Mouse (Mus musculus): Measurements from ENCODE around the gene Ccnd2. TPM values are rescaled to one million over a fixed set of nuclear protein-coding genes. Genes with fewer than 3 reads are reported as not detected.

Ccnd2 gene
- 41.2 and 46.1 TPM in 2 replicates for polyA plus RNA-seq (2015; fragmentation: Nextera tagmentation; extraction: Ambion mirVana)

DNA sequence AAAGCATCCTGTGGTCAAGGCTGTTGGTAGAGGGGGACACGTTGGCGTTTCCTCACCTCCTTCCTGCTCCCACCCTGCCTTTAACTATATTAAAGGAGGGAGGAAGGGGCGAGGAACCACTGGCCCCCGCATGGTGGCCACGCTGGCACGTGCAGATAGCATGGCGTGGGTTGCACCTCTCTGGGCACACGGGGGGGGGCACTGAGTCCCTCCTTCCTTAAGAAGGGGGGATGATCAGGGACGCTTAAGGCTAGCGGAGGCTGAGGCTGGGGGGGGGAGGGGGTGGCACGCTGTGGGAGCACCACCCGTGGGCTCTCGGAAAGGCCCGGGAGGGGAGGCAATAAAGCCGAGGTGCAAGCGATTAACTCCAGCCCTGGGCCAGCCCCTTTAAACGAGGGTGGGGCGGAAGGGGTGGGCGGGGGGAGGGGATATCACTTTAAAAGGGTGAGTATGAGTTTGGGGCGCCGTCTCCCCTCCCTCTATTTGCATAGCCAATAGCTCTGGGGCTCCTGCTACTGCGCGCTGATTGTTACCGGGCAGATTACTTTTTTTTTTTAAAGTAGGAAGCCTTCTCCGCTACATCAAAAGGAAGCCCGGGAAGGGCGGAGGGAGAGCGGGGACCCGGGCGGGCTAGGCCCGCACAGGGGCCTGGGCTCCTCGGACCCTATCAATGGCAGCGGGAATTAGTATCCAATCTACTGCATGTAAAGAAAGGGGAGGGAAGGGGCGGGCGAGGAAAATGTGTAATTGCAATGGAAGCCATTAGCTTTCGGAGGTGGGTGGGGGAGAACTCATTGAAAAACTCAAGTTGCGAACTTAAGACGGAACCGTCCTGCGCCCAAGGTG lies at the start of gene Ccnd2:
Gene Ccnd2, minus strand, starts transcription at position 88 of the 846 bp plus-strand sequence.
- Histone ChIP-seq H3K9ac (ENCODE audit: low read depth, low read length) (peak within 1 kb of the TSS; percentile 45), H3K4me1 (ENCODE audit: control insufficient read depth, low read depth, low read length) (peaks cover 49% of the 10 kb centered on the region), H3K27ac (ENCODE audit: low read length) (peak within 1 kb of the TSS; percentile 74), H3K4me3 (ENCODE audit: low read depth, low read length) (peak within 1 kb of the TSS; percentile 62), H3K9me3 (replicated peaks; ENCODE audit: control insufficient read depth, low read length) (no peaks in the 10 kb centered on the region), H3K4me2 (ENCODE audit: low read depth, low read length) (peak within 1 kb of the TSS; percentile 82), H3K36me3 (ENCODE audit: control insufficient read depth, insufficient read depth) (no peaks in the 10 kb centered on the region), H3K27me3 (ENCODE audit: control insufficient read depth, insufficient read depth, low read depth, low read length) (peaks cover 88% of the 10 kb centered on the region)
- WGBS (ENCODE audit: insufficient replicate concordance), result under 1% methylated on average over 38 of the region's 40 CpGs
- peak; percentile 71 for ATAC-seq (ENCODE audit: low read depth)

DNA sequence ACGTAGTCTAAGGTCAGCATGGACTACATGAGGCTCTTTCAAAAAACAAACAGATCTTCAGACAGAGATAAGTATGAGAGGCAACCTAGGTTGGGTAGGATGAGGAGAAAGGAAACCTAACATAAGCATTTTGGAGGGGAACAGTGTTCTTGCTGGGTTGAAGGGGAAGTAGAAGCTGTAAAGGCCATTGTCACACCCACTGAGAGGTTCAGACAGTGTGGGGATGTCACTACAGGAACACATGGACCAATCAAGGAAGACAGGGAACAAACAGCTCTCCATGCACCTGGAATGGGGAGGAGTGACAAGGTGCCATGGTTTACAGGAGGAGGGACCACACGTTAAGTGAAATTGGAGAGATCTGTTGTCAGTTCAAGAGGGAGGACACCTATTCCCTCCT lies 45.0 kb upstream of the Ccnd2 start:
- 59% methylated on average over 2 of the region's 2 CpGs for whole genome bisulfite sequencing (ENCODE audit: insufficient replicate concordance)
- Histone ChIP-seq H3K27me3 (ENCODE audit: control insufficient read depth, insufficient read depth, low read depth, low read length) (no peaks in the 10 kb centered on the region), H3K4me1 (ENCODE audit: control insufficient read depth, low read depth, low read length) (no peaks in the 10 kb centered on the region), H3K4me2 (ENCODE audit: low read depth, low read length) (no peak overlapping the region), H3K9ac (ENCODE audit: low read depth, low read length) (no peak overlapping the region), H3K36me3 (ENCODE audit: control insufficient read depth, insufficient read depth) (no peaks in the 10 kb centered on the region), H3K9me3 (replicated peaks; ENCODE audit: control insufficient read depth, low read length) (no peaks in the 10 kb centered on the region), H3K27ac (ENCODE audit: low read length) (no peak overlapping the region), H3K4me3 (ENCODE audit: low read depth, low read length) (no peak overlapping the region)
- no peak for ATAC-seq (ENCODE audit: low read depth)

DNA sequence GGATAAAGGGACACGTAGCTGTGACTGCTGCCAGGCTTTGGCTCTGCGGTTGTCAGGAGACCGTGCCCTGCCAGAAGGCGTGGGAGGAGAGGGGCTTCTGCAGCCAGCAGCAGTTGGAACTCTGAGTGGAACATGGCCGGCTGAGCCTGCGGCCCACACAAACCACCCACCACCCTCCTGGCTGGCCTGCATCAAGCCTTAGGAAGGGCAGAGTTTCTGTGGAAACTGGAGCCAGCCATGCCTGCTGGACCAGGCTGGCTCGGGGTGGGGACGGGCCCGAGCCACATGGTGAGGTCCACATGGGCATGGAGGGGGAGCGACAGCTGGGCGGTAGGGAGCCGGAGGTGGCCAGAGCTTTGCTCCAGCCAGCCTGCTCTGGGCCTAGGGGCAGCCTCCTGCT lies 29.3 kb upstream of the Ccnd2 start:
- no peak overlapping the region for H3K4me3 ChIP-seq (ENCODE audit: low read depth, low read length)
- no peak for ATAC-seq (ENCODE audit: low read depth)
- no peak overlapping the region for H3K4me2 ChIP-seq (ENCODE audit: low read depth, low read length)
- H3K4me1 ChIP-seq (ENCODE audit: control insufficient read depth, low read depth, low read length), result no peaks in the 10 kb centered on the region
- no peaks in the 10 kb centered on the region for H3K9me3 ChIP-seq (replicated peaks; ENCODE audit: control insufficient read depth, low read length)
- no peaks in the 10 kb centered on the region for H3K36me3 ChIP-seq (ENCODE audit: control insufficient read depth, insufficient read depth)
- 68% methylated on average over 12 of the region's 12 CpGs for WGBS (ENCODE audit: insufficient replicate concordance)
- no peak overlapping the region for H3K9ac ChIP-seq (ENCODE audit: low read depth, low read length)
- H3K27me3 ChIP-seq (ENCODE audit: control insufficient read depth, insufficient read depth, low read depth, low read length), result no peaks in the 10 kb centered on the region
- H3K27ac ChIP-seq (ENCODE audit: low read length), result no peak overlapping the region

DNA sequence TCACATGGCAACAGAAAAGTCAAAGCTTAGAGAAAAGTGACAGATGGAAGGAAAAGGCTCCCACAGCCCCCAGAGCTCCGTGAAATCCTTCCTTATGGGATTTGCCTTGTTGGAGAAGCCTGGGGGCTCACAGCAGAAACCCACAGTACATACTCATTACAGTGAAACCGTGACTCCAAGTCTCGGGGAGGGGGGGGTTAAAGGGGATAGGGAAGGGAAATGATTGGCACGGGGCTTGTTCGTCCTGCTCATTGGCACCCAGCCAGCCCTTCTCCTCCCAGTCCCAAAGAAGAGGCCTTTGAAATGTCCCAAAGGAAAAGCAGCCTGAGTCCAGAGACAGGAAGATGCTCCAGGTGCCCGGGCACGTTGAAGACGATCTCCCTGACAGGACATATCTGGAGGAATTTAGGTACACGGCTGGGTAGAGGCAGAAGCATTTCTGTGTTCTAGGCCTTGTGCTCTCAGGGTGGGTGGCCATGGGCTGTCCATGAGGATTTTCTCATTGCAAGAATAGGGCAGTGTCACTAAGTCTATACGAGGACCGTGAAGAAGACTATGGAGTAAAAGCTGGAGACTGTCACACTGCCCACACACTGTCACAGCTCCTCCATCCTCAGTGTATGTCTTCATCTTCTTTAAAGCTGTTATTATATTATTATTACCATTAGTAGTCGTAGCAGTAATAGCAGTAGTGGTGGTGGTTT lies 27.2 kb upstream of the Ccnd2 start:
- Histone ChIP-seq H3K27ac (ENCODE audit: low read length) (no peak overlapping the region), H3K4me2 (ENCODE audit: low read depth, low read length) (no peak overlapping the region), H3K4me1 (ENCODE audit: control insufficient read depth, low read depth, low read length) (no peaks in the 10 kb centered on the region), H3K27me3 (ENCODE audit: control insufficient read depth, insufficient read depth, low read depth, low read length) (no peaks in the 10 kb centered on the region), H3K4me3 (ENCODE audit: low read depth, low read length) (no peak overlapping the region), H3K36me3 (ENCODE audit: control insufficient read depth, insufficient read depth) (no peaks in the 10 kb centered on the region), H3K9me3 (replicated peaks; ENCODE audit: control insufficient read depth, low read length) (no peaks in the 10 kb centered on the region), H3K9ac (ENCODE audit: low read depth, low read length) (no peak overlapping the region)
- WGBS (ENCODE audit: insufficient replicate concordance), result 66% methylated on average over 12 of the region's 12 CpGs
- ATAC-seq (ENCODE audit: low read depth), result no peak

DNA sequence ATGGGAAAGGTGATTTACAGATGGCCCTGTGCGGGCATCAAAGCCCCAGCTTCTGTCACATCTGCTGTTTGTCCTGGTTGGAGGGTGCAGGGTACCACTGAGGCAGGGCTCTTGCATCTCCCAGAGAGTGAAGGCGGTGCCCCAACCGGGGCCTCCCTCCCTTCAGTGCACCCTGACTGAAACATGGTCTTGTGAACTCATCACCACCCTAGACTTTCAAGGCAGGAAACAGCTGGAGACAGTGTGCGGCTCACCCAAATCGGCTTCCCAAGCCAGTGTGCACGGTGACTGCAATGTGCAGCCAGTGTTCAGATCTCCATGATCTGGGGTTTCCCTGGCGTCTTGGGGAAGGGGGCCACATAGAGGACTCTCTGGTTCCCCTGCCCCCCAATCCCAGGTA lies 26.0 kb upstream of the Ccnd2 start:
- Histone ChIP-seq H3K27me3 (ENCODE audit: control insufficient read depth, insufficient read depth, low read depth, low read length) (no peaks in the 10 kb centered on the region), H3K4me1 (ENCODE audit: control insufficient read depth, low read depth, low read length) (no peaks in the 10 kb centered on the region), H3K9me3 (replicated peaks; ENCODE audit: control insufficient read depth, low read length) (no peaks in the 10 kb centered on the region), H3K27ac (ENCODE audit: low read length) (no peak overlapping the region), H3K9ac (ENCODE audit: low read depth, low read length) (no peak overlapping the region), H3K36me3 (ENCODE audit: control insufficient read depth, insufficient read depth) (no peaks in the 10 kb centered on the region), H3K4me3 (ENCODE audit: low read depth, low read length) (no peak overlapping the region), H3K4me2 (ENCODE audit: low read depth, low read length) (no peak overlapping the region)
- ATAC-seq (ENCODE audit: low read depth), result no peak
- WGBS (ENCODE audit: insufficient replicate concordance), result 19% methylated on average over 7 of the region's 7 CpGs

DNA sequence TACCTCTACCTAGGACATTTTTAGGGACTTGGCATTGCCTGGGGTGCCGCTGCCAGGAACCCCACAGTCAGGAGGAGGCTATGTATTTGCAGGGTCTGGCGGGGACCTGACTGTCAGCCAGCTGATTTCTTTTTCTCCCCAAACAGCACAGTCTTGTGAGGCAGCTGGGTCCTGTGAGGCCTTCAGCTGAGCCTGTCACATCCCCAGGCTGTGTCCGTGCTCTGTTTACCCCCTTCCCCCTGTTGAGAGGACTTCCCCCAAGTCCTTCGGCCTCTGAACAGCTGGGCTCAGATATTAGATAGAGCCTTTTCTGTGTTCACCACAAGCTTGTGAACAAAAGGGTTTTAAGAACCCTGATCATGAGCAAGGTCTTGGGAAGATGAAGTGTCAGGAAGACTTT lies 25.4 kb upstream of the Ccnd2 start:
- 30% methylated on average over 4 of the region's 4 CpGs for WGBS (ENCODE audit: insufficient replicate concordance)

DNA sequence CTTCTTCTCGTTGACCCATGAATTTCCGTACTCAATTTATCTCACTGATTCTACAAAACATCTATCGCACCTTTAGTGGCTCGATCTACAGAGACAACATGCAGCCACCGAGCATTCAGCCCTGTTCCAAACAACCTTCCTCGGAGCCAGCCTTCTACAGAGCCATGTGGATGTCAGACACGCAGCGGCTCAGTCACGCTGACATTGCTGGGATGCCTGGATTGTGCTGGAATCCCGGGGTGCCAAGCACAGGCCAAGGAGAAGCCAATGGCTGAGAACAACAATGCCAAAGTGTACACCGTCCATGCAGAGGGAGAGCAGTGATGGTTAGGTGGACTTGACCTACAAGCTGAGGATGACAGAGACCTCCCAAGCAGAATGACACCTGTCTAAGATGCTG lies 20.5 kb upstream of the Ccnd2 start:
- H3K27ac ChIP-seq (ENCODE audit: low read length), result no peak overlapping the region
- H3K27me3 ChIP-seq (ENCODE audit: control insufficient read depth, insufficient read depth, low read depth, low read length), result no peaks in the 10 kb centered on the region
- WGBS (ENCODE audit: insufficient replicate concordance), result 69% methylated on average over 11 of the region's 11 CpGs
- ATAC-seq (ENCODE audit: low read depth), result no peak
- no peak overlapping the region for H3K4me3 ChIP-seq (ENCODE audit: low read depth, low read length)
- H3K4me1 ChIP-seq (ENCODE audit: control insufficient read depth, low read depth, low read length), result no peaks in the 10 kb centered on the region
- H3K4me2 ChIP-seq (ENCODE audit: low read depth, low read length), result no peak overlapping the region
- no peaks in the 10 kb centered on the region for H3K9me3 ChIP-seq (replicated peaks; ENCODE audit: control insufficient read depth, low read length)
- no peak overlapping the region for H3K9ac ChIP-seq (ENCODE audit: low read depth, low read length)
- no peaks in the 10 kb centered on the region for H3K36me3 ChIP-seq (ENCODE audit: control insufficient read depth, insufficient read depth)

More for the DNA sequence above, 25.4 kb upstream of the Ccnd2 start:
- Histone ChIP-seq H3K9ac (ENCODE audit: low read depth, low read length) (no peak overlapping the region), H3K4me1 (ENCODE audit: control insufficient read depth, low read depth, low read length) (no peaks in the 10 kb centered on the region), H3K4me3 (ENCODE audit: low read depth, low read length) (no peak overlapping the region), H3K36me3 (ENCODE audit: control insufficient read depth, insufficient read depth) (no peaks in the 10 kb centered on the region), H3K27me3 (ENCODE audit: control insufficient read depth, insufficient read depth, low read depth, low read length) (no peaks in the 10 kb centered on the region), H3K27ac (ENCODE audit: low read length) (no peak overlapping the region), H3K9me3 (replicated peaks; ENCODE audit: control insufficient read depth, low read length) (no peaks in the 10 kb centered on the region), H3K4me2 (ENCODE audit: low read depth, low read length) (no peak overlapping the region)
- no peak for ATAC-seq (ENCODE audit: low read depth)

DNA sequence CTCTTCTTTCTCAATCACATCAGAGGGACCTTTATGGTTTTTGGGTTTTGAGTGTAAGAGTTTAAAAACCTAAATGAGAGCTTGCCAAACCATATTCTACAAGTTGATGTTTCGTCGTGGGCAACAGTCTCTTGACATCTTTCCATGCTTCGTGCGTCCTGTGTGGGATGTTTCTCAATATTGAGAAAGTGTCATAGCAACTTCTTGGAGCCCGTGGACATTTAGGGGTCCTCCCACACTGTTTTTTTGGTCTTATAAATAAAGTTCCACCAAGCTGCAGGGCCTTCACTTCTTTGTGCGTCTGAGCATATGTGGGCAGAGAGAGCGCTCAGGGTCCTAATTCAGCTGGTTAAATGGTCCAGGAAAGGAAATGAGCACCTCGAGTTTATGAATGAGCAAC lies 18.7 kb upstream of the Ccnd2 start:
- no peak for ATAC-seq (ENCODE audit: low read depth)
- WGBS (ENCODE audit: insufficient replicate concordance), result 63% methylated on average over 8 of the region's 8 CpGs
- H3K4me1 ChIP-seq (ENCODE audit: control insufficient read depth, low read depth, low read length), result no peaks in the 10 kb centered on the region

DNA sequence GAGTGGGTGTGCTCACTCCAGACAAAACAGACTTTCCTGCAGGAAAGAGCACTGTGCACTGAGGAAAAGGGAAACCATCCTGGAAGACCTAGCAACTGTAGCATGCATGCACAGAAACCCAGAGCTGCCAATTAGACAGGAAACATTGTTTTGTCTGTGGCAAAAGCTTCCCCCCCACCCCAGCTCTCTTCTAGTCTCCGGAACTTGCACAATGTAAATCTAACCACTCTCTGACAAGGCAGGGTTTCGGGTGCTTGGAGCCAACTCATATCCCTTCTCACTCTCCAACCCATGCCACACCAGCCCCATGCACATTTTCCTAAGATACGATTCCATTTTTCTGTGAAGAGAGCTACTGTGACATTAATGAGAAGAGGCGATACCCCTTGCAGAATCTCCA lies 13.7 kb upstream of the Ccnd2 start:
- no peak overlapping the region for H3K27ac ChIP-seq (ENCODE audit: low read length)
- H3K27me3 ChIP-seq (ENCODE audit: control insufficient read depth, insufficient read depth, low read depth, low read length), result no peaks in the 10 kb centered on the region; the same call in 1 of the 2 replicates
- no peaks in the 10 kb centered on the region for H3K36me3 ChIP-seq (ENCODE audit: control insufficient read depth, insufficient read depth)
- H3K4me3 ChIP-seq (ENCODE audit: low read depth, low read length), result no peak overlapping the region
- no peak for ATAC-seq (ENCODE audit: low read depth)
- no peak overlapping the region for H3K9ac ChIP-seq (ENCODE audit: low read depth, low read length)
- no peak overlapping the region for H3K4me2 ChIP-seq (ENCODE audit: low read depth, low read length)
- H3K4me1 ChIP-seq (ENCODE audit: control insufficient read depth, low read depth, low read length), result no peaks in the 10 kb centered on the region
- H3K9me3 ChIP-seq (replicated peaks; ENCODE audit: control insufficient read depth, low read length), result no peaks in the 10 kb centered on the region
- 26% methylated on average over 4 of the region's 4 CpGs for WGBS (ENCODE audit: insufficient replicate concordance)

More for the DNA sequence above, 18.7 kb upstream of the Ccnd2 start:
- Histone ChIP-seq H3K4me3 (ENCODE audit: low read depth, low read length) (no peak overlapping the region), H3K27me3 (ENCODE audit: control insufficient read depth, insufficient read depth, low read depth, low read length) (no peaks in the 10 kb centered on the region), H3K9me3 (replicated peaks; ENCODE audit: control insufficient read depth, low read length) (no peaks in the 10 kb centered on the region), H3K9ac (ENCODE audit: low read depth, low read length) (no peak overlapping the region), H3K36me3 (ENCODE audit: control insufficient read depth, insufficient read depth) (no peaks in the 10 kb centered on the region), H3K27ac (ENCODE audit: low read length) (no peak overlapping the region), H3K4me2 (ENCODE audit: low read depth, low read length) (no peak overlapping the region)
